Mouse (Mus musculus) liver, adult 2 months (tissue): ENCODE measurements at regions not wholly inside any gene's neighbourhood (a gene's known extent, or its start where the extent isn't known, plus 50 kb on each side); places are given as distances from the start of the nearest gene placed in this dataset.

ENCODE experiments used
- CTCF ChIP-seq: fragments of 200-500 bp; IDR thresholded peaks from 2 replicates; pipeline ENCODE4 v1.5.1; 2011; ENCODE audit warnings: low read depth, low read length, control low read depth
- POLR2A ChIP-seq: fragments of 200-500 bp; IDR thresholded peaks from 2 replicates; pipeline ENCODE4 v1.6.1; 2011; ENCODE audit warnings: low read length, control low read depth; ENCODE audit not compliant: insufficient read depth; ENCODE audit errors: extremely low read depth

DNA sequence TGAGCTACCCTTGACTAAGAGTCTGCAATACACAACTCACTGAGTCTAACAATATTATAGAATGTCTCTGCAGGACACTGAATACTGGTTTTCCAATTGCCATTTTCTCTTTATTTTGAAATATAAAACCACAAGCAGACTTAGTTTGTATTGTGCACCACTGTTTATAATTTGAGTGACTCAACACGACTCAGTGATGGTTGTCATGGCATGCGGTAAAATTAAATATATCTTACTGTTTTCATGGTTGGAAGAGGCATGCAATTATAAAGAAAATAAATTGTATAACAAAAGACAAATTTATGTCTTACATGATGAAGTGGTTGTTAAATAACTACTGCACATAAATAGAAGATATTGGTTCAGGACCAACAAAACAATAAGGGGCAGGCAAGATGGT lies 586.0 kb upstream of the Ccng1 start:
- no peak for TF ChIP-seq POLR2A
- TF ChIP-seq CTCF: no peak
